Mouse (Mus musculus): ENCODE measurements around the gene Gsdma2. TPM values are rescaled to one million over a fixed set of nuclear protein-coding genes. Genes with fewer than 3 reads are reported as not detected.
"Not testable (repeated sequence)": the region's sequence is repeated elsewhere in the genome, so short reads cannot be mapped to it uniquely, and the experiment has no call there.

The Gsdma2 gene
- polyA plus RNA-seq, 1 experiment from 2014 or later, result not detected

DNA sequence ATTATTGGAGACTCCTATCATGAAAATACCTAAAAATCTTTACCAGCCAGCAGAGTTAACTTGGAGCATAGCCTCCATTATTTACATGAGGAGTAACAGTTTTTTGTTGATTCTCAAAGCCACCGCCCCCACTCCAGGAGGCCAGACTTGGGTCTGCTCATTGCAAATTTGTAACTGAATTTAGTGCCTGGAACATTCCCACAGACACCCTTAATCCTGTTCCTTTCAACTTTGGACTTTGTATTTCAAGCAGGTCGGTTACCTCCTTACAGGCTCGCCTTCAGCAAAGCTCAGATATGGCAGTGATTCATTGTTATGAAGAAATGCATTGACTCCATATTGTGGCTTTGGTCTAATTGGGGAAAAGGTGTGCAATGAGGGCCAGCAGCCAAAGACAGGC, 1.8 kb upstream of the Gsdma2 start:
- no peak for ATAC-seq
- Histone ChIP-seq H3K9me3 (ENCODE audit: control insufficient read depth, low read length) (no peaks in the 10 kb centered on the region), H3K4me1 (replicated peaks; ENCODE audit: control insufficient read depth, insufficient read depth, low read length) (no peaks in the 10 kb centered on the region), H3K36me3 (ENCODE audit: control insufficient read depth, insufficient read depth) (no peaks in the 10 kb centered on the region), H3K27ac (ENCODE audit: low read length) (no peak overlapping the region), H3K4me3 (replicated peaks; ENCODE audit: low read length) (no peak overlapping the region), H3K9ac (replicated peaks; ENCODE audit: low read depth, low read length) (no peak overlapping the region), H3K27me3 (replicated peaks; ENCODE audit: control insufficient read depth, insufficient read depth, low read length) (no peaks in the 10 kb centered on the region), H3K4me2 (ENCODE audit: low read length) (no peak overlapping the region)
- WGBS, result 75% methylated on average over 3 of the region's 3 CpGs

DNA sequence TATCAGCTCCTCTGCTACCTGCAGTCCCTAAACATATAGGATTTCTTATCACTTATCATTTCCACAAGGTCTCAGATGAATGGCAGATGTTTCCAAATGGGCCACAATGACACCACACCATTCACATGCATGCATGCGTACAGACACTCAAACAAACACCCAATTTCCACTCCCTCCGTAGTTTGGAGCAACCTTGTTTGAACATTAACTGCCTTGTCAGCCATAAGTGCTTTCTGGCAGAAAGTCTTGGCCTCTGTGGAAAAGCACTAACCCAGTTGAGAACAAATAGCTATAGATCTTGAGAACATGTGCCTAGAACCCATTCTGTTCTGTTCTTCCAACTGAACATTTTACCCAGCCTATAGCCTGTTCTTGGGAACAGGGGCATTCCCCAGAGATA, 613 bp upstream of the Gsdma2 start:
- WGBS, result 81% methylated on average over 2 of the region's 2 CpGs
- no peak overlapping the region for H3K4me3 ChIP-seq (replicated peaks; ENCODE audit: low read length)
- no peak overlapping the region for H3K4me2 ChIP-seq (ENCODE audit: low read length)
- H3K9me3 ChIP-seq (ENCODE audit: control insufficient read depth, low read length), result no peaks in the 10 kb centered on the region
- no peaks in the 10 kb centered on the region for H3K27me3 ChIP-seq (replicated peaks; ENCODE audit: control insufficient read depth, insufficient read depth, low read length)
- no peak overlapping the region for H3K9ac ChIP-seq (replicated peaks; ENCODE audit: low read depth, low read length)
- ATAC-seq, result no peak
- no peaks in the 10 kb centered on the region for H3K36me3 ChIP-seq (ENCODE audit: control insufficient read depth, insufficient read depth)
- H3K4me1 ChIP-seq (replicated peaks; ENCODE audit: control insufficient read depth, insufficient read depth, low read length), result no peaks in the 10 kb centered on the region
- no peak overlapping the region for H3K27ac ChIP-seq (ENCODE audit: low read length)

DNA sequence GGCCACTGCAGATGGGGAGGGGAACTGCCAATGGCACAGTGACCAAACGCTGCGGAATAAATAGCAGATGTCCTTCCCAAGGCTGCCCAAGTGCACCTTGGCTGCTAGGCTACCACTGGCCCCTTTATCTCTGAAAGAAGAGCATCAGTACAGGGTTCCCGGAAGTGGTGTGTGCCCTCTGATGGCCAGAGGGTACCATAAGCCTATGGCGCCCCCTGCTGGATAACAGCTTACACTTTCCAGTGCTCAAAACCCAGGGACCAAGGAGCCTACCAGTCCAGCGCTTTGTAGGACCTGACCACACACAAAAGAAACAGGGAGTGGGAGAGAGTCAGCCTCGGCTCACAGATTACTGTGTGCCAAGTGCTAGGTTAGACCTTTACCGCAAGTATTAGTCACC, 8.5 kb downstream of the Gsdma2 start:
- H3K4me3 ChIP-seq (replicated peaks; ENCODE audit: low read length); H3K36me3 ChIP-seq (ENCODE audit: control insufficient read depth, insufficient read depth); H3K27ac ChIP-seq (ENCODE audit: low read length); ATAC-seq; H3K9ac ChIP-seq (replicated peaks; ENCODE audit: low read depth, low read length); H3K4me2 ChIP-seq (ENCODE audit: low read length); H3K9me3 ChIP-seq (ENCODE audit: control insufficient read depth, low read length); H3K27me3 ChIP-seq (replicated peaks; ENCODE audit: control insufficient read depth, insufficient read depth, low read length); H3K4me1 ChIP-seq (replicated peaks; ENCODE audit: control insufficient read depth, insufficient read depth, low read length): not testable (repeated sequence)
- 13% methylated on average over 6 of the region's 7 CpGs for WGBS

DNA sequence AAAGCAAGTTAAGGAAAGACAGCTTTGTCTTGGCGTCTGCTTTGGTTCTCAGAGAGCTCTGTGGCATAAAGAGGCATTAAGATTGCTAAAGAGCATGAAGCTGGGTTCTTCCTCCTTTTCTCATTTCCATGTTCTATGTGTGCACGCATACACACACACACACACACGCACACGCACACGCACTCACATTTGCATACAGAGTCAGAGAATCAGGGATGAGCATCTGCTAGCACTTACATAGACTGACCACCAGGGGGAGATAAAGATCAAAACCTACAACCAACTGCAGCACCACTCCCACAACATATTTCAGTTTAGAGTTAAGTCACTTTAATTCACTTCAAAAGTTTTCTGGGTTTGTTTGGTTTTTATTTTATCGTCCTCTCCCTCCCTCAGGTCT, 14.0 kb downstream of the Gsdma2 start:
- peak; percentile 75 for ATAC-seq

DNA sequence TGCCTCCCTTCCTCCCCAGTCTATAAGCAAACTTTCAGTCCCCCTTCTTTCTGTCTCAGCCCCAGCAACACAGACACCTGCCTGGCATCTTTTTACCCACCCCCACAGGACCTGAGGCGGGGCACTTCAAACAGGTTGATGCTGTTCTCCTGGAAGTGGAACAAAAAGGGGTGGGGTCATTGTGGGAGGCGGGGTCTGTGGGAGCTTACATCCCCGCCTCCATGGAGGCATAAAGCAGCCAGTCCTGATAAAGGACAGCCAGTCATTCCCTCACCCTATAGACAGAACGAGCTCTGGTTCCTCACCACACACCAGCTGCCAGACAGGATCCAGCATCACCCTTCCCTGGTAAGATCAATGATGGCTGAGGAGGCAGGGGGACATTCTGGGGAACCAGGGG, 17.5 kb downstream of the Gsdma2 start, which contains the start of gene Gsdma:
TSS of gene Gsdma (plus strand) at position 261 of the 400 bp plus-strand sequence.
- no peak for ATAC-seq
- H3K4me1 ChIP-seq (replicated peaks; ENCODE audit: control insufficient read depth, insufficient read depth, low read length), result 0 out of 2 replicates have a peak, but pooled peaks cover 2% of the 10 kb centered on the region
- peaks cover 6% of the 10 kb centered on the region; the same call in 1 of the 2 replicates for H3K27me3 ChIP-seq (replicated peaks; ENCODE audit: control insufficient read depth, insufficient read depth, low read length)
- H3K27ac ChIP-seq (ENCODE audit: low read length), result no peak within 1 kb of the TSS
- no peak within 1 kb of the TSS for H3K9ac ChIP-seq (replicated peaks; ENCODE audit: low read depth, low read length)
- H3K36me3 ChIP-seq (ENCODE audit: control insufficient read depth, insufficient read depth), result no peaks in the 10 kb centered on the region
- no peak within 1 kb of the TSS for H3K4me3 ChIP-seq (replicated peaks; ENCODE audit: low read length)
- no peaks in the 10 kb centered on the region for H3K9me3 ChIP-seq (ENCODE audit: control insufficient read depth, low read length)
- WGBS, result 29% methylated on average over 4 of the region's 4 CpGs
- H3K4me2 ChIP-seq (ENCODE audit: low read length), result no peak within 1 kb of the TSS

More for the DNA sequence above, 14.0 kb downstream of the Gsdma2 start:
- Histone ChIP-seq H3K4me3 (replicated peaks; ENCODE audit: low read length) (no peak overlapping the region), H3K9me3 (ENCODE audit: control insufficient read depth, low read length) (no peaks in the 10 kb centered on the region), H3K36me3 (ENCODE audit: control insufficient read depth, insufficient read depth) (no peaks in the 10 kb centered on the region), H3K9ac (replicated peaks; ENCODE audit: low read depth, low read length) (no peak overlapping the region), H3K4me1 (replicated peaks; ENCODE audit: control insufficient read depth, insufficient read depth, low read length) (0 out of 2 replicates have a peak, but pooled peaks cover 2% of the 10 kb centered on the region), H3K27ac (ENCODE audit: low read length) (no peak overlapping the region), H3K4me2 (ENCODE audit: low read length) (no peak overlapping the region), H3K27me3 (replicated peaks; ENCODE audit: control insufficient read depth, insufficient read depth, low read length) (no peaks in the 10 kb centered on the region; the same call in 1 of the 2 replicates)
- 13% methylated on average over 6 of the region's 6 CpGs for WGBS

DNA sequence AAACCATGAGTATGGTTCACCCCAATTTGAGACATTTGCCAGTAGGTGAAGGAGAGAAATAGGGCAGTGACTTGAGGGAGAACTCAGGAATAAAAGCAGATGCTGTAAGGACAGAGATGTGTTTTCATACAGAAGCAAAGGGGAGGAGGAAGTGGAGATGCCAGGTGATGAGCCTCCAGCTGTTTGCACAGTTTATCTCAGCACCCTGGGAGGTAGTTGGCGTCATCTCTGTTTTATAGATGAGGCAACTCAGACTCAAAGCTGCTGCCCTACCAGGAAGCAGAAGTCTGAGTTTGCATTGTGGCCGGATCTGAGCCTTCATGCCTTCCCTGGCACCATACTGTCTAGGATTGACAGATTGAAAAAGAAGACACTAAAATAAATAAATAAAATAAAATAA, 22.4 kb downstream of the Gsdma2 start:
- Histone ChIP-seq H3K27ac (ENCODE audit: low read length) (no peak overlapping the region), H3K4me1 (replicated peaks; ENCODE audit: control insufficient read depth, insufficient read depth, low read length) (no peaks in the 10 kb centered on the region), H3K4me3 (replicated peaks; ENCODE audit: low read length) (no peak overlapping the region), H3K27me3 (replicated peaks; ENCODE audit: control insufficient read depth, insufficient read depth, low read length) (0 out of 2 replicates have a peak, but pooled peaks cover 8% of the 10 kb centered on the region), H3K4me2 (ENCODE audit: low read length) (no peak overlapping the region), H3K36me3 (ENCODE audit: control insufficient read depth, insufficient read depth) (no peaks in the 10 kb centered on the region), H3K9me3 (ENCODE audit: control insufficient read depth, low read length) (no peaks in the 10 kb centered on the region), H3K9ac (replicated peaks; ENCODE audit: low read depth, low read length) (no peak overlapping the region)
- WGBS, result 55% methylated on average over 2 of the region's 2 CpGs
- no peak for ATAC-seq

DNA sequence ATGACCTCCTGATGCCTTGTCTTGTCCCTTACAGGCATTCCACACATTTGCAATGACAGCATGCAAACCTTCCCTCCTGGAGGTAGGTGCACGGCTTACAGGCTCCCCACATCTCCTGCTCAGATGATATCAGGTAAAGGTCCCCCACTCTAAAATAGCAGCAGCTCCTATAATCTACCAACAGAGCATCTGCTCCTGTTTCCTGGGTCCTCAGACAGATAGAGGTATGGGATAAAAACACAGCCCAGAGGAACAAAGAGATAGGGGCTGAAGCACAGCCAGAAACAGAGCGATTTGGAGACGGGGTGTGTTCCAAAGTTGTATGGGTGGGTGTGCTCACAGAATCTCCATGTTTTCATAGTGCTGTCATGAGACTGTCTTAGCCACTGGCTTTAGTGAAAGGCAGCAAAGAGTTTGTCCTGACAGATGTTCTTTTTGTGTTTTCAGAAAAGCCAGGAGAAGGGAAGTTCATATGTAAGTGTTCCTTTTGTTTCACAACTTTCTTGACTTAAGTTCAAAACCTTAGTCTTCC, 24.8 kb downstream of the Gsdma2 start:
- 74% methylated on average over 3 of the region's 3 CpGs for WGBS
- Histone ChIP-seq H3K4me3 (replicated peaks; ENCODE audit: low read length) (no peak overlapping the region), H3K27me3 (replicated peaks; ENCODE audit: control insufficient read depth, insufficient read depth, low read length) (0 out of 2 replicates have a peak, but pooled peaks cover 8% of the 10 kb centered on the region), H3K27ac (ENCODE audit: low read length) (no peak overlapping the region), H3K4me2 (ENCODE audit: low read length) (no peak overlapping the region), H3K9me3 (ENCODE audit: control insufficient read depth, low read length) (no peaks in the 10 kb centered on the region), H3K9ac (replicated peaks; ENCODE audit: low read depth, low read length) (no peak overlapping the region), H3K4me1 (replicated peaks; ENCODE audit: control insufficient read depth, insufficient read depth, low read length) (no peaks in the 10 kb centered on the region), H3K36me3 (ENCODE audit: control insufficient read depth, insufficient read depth) (no peaks in the 10 kb centered on the region)
- ATAC-seq, result no peak

DNA sequence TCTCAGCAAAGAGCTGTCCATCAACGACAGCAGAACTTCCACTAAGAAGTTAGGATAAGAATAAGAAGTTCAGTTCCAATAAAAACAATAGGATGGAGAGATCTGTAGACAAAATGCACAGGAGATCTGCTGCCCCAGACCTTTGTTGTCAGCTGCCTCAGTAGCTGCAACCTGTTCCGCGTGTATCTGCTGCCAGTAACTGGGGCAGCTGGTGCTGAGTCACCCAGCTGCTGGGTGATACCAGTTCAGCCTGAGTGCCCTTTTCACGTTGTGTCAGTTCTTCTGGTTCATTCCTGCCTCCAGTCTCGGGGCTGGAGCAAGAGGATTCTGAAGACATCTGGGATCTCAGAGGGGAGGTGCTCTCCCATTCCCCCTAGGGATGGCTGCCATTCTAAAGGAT, 25.3 kb downstream of the Gsdma2 start:
- Histone ChIP-seq H3K4me3 (replicated peaks; ENCODE audit: low read length) (no peak overlapping the region), H3K4me2 (ENCODE audit: low read length) (no peak overlapping the region), H3K27ac (ENCODE audit: low read length) (no peak overlapping the region), H3K36me3 (ENCODE audit: control insufficient read depth, insufficient read depth) (no peaks in the 10 kb centered on the region), H3K27me3 (replicated peaks; ENCODE audit: control insufficient read depth, insufficient read depth, low read length) (0 out of 2 replicates have a peak, but pooled peaks cover 8% of the 10 kb centered on the region), H3K4me1 (replicated peaks; ENCODE audit: control insufficient read depth, insufficient read depth, low read length) (no peaks in the 10 kb centered on the region), H3K9me3 (ENCODE audit: control insufficient read depth, low read length) (no peaks in the 10 kb centered on the region), H3K9ac (replicated peaks; ENCODE audit: low read depth, low read length) (no peak overlapping the region)
- ATAC-seq, result no peak
- WGBS, result 63% methylated on average over 5 of the region's 5 CpGs

DNA sequence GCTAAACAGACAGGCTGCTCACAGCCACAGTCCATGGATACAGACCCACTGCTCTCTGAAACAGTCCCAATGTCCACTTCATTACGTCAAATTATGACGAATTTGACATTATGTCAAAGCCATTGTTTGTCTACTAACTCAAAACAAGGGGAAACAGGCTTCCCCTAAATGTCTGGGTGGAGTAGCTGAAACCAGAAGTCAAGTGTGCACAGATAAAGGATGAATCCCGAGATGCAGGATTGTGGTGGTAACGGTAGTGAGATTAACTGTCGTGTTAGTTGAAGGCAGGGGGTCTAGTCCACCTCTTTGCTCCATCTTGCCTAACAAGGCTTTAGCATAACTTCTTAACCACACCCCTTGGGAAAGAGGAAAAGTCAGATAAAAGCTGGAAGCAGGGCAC, 25.9 kb downstream of the Gsdma2 start:
- H3K9me3 ChIP-seq (ENCODE audit: control insufficient read depth, low read length), result no peaks in the 10 kb centered on the region
- ATAC-seq, result no peak
- 92% methylated on average over 5 of the region's 5 CpGs for WGBS
- H3K36me3 ChIP-seq (ENCODE audit: control insufficient read depth, insufficient read depth), result no peaks in the 10 kb centered on the region
- no peak overlapping the region for H3K9ac ChIP-seq (replicated peaks; ENCODE audit: low read depth, low read length)
- no peaks in the 10 kb centered on the region for H3K4me1 ChIP-seq (replicated peaks; ENCODE audit: control insufficient read depth, insufficient read depth, low read length)
- no peak overlapping the region for H3K4me2 ChIP-seq (ENCODE audit: low read length)
- no peak overlapping the region for H3K27ac ChIP-seq (ENCODE audit: low read length)
- no peak overlapping the region for H3K4me3 ChIP-seq (replicated peaks; ENCODE audit: low read length)
- H3K27me3 ChIP-seq (replicated peaks; ENCODE audit: control insufficient read depth, insufficient read depth, low read length), result 0 out of 2 replicates have a peak, but pooled peaks cover 8% of the 10 kb centered on the region

DNA sequence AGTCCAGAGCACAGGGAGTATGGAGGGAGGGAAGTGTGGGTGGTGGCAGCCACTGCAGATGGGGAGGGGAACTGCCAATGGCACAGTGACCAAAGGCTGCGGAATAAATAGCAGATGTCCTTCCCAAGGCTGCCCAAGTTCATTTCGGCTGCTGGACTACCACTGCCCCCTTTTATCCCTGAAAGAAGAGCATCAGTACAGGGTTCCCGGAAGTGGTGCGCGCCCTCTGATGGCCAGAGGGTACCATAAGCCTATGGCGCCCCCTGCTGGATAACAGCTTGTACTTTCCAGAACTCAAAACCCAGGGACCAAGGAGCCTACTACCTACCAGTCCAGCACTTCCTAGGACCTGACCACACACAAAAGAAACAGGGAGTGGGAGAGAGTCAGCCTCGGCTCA, 26.6 kb downstream of the Gsdma2 start:
- H3K27me3 ChIP-seq (replicated peaks; ENCODE audit: control insufficient read depth, insufficient read depth, low read length); H3K9ac ChIP-seq (replicated peaks; ENCODE audit: low read depth, low read length); H3K4me2 ChIP-seq (ENCODE audit: low read length); H3K4me1 ChIP-seq (replicated peaks; ENCODE audit: control insufficient read depth, insufficient read depth, low read length); H3K36me3 ChIP-seq (ENCODE audit: control insufficient read depth, insufficient read depth); H3K9me3 ChIP-seq (ENCODE audit: control insufficient read depth, low read length); ATAC-seq; H3K4me3 ChIP-seq (replicated peaks; ENCODE audit: low read length); H3K27ac ChIP-seq (ENCODE audit: low read length): not testable (repeated sequence)
- WGBS, result 5% methylated on average over 6 of the region's 7 CpGs
